In the genomic region with DNA sequence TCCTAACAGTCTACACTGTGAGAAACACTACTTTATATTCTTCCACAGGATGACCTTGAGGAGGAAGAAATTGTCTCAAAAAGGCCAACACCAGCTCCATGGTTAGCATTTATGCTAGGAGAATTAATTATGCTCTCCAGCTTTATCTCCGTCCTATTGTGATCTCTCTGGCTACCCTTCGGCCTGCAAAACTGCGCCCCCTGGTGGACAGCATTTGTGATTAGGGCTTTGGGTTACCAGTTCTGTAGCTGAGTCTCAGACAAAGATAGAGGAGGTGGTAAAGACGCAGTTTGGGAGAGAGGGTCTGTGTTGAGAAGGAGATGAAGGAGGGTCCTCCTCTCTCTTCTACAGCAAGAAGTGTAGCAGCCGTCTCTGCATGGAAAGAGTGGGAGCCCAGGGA, we compare ENCODE assay signal across 8 mouse cellular contexts. TPM values are rescaled to one million over a fixed set of nuclear protein-coding genes. Genes with fewer than 3 reads are reported as not detected.
DNase-seq lines count a peak whose midpoint lies in the region; ATAC-seq and TF ChIP-seq lines count a peak whose summit lies in the region.

No protein-coding gene starts in this region.

- H3K4me3 ChIP-seq in heart, embryonic 12.5 days: no peak overlapping the region
- no peak overlapping the region for H3K4me3 ChIP-seq in C2C12 (ENCODE audit: insufficient read depth, poor library complexity, severe bottlenecking)
- H3K4me3 ChIP-seq in forebrain, embryonic 12.5 days (replicated peaks): no peak overlapping the region
- H3K4me3 ChIP-seq in midbrain, embryonic 12.5 days: no peak overlapping the region
- H3K4me3 ChIP-seq in stomach, postnatal 0 days (ENCODE audit: low read depth, low read length): no peak overlapping the region

- DNase-seq in heart, adult 18-20 months: peak; percentile 68 to 89
- peak; percentile 79 to 88 for DNase-seq in adrenal gland, postnatal 36 days
- DNase-seq in kidney, postnatal 4 days: peak; percentile 90 to 91
- peak; percentile 81 for DNase-seq in stomach, postnatal 0 days (ENCODE audit: low spot score)

- no peaks in the 10 kb centered on the region for H3K79me3 ChIP-seq in C2C12 (ENCODE audit: low read depth)

- H3K27ac ChIP-seq in heart, embryonic 12.5 days (ENCODE audit: poor library complexity, severe bottlenecking): no peak overlapping the region
- no peak overlapping the region for H3K27ac ChIP-seq in forebrain, embryonic 12.5 days
- H3K27ac ChIP-seq in midbrain, embryonic 12.5 days (replicated peaks): no peak overlapping the region
- no peak overlapping the region for H3K27ac ChIP-seq in stomach, postnatal 0 days (replicated peaks)

- H3ac ChIP-seq in C2C12 (ENCODE audit: control insufficient read depth, insufficient read length, low read depth): no peak overlapping the region

- peak; percentile 39 for TF ChIP-seq CTCF in C2C12 (IDR thresholded peaks at IDR 0.05; ENCODE audit: control insufficient read depth, insufficient read depth, insufficient read length)
- TF ChIP-seq CTCF in stomach, postnatal 0 days (IDR thresholded peaks at IDR 0.05; ENCODE audit: low read depth): peak; percentile 94

- ATAC-seq in heart, embryonic 12.5 days (ENCODE audit: insufficient number of reproducible peaks, low FRiP score): no peak
- ATAC-seq in forebrain, embryonic 12.5 days (ENCODE audit: low FRiP score): 0 out of 2 replicates have a peak, but pooled peaks have one; percentile 19
- ATAC-seq in midbrain, embryonic 12.5 days (ENCODE audit: low FRiP score, low read depth): 0 out of 2 replicates have a peak, but pooled peaks have one; percentile 25
- no peak for ATAC-seq in stomach, postnatal 0 days (ENCODE audit: low FRiP score, low TSS enrichment)

- 15% methylated on average over 5 of the region's 5 CpGs for WGBS in heart, embryonic 12.5 days
- 9% methylated on average over 5 of the region's 5 CpGs for WGBS in forebrain, embryonic 12.5 days
- 8% methylated on average over 5 of the region's 5 CpGs for WGBS in midbrain, embryonic 12.5 days
- 13% methylated on average over 5 of the region's 5 CpGs for WGBS in stomach, postnatal 0 days

- H3K9me3 ChIP-seq in heart, embryonic 12.5 days (replicated peaks): no peaks in the 10 kb centered on the region
- no peaks in the 10 kb centered on the region for H3K9me3 ChIP-seq in forebrain, embryonic 12.5 days
- no peaks in the 10 kb centered on the region for H3K9me3 ChIP-seq in midbrain, embryonic 12.5 days
- no peaks in the 10 kb centered on the region for H3K9me3 ChIP-seq in stomach, postnatal 0 days (ENCODE audit: control insufficient read depth, low read length)

- no peaks in the 10 kb centered on the region for H3K79me2 ChIP-seq in C2C12 (ENCODE audit: control insufficient read depth, insufficient read depth)

- peaks cover 54% of the 10 kb centered on the region for H3K4me1 ChIP-seq in heart, embryonic 12.5 days (replicated peaks)
- H3K4me1 ChIP-seq in forebrain, embryonic 12.5 days: peaks cover 15% of the 10 kb centered on the region
- H3K4me1 ChIP-seq in midbrain, embryonic 12.5 days: peaks cover 16% of the 10 kb centered on the region
- peaks cover 11% of the 10 kb centered on the region for H3K4me1 ChIP-seq in stomach, postnatal 0 days (replicated peaks; ENCODE audit: control insufficient read depth, insufficient read depth)

- H3K4me2 ChIP-seq in heart, embryonic 12.5 days: no peak overlapping the region
- no peak overlapping the region for H3K4me2 ChIP-seq in forebrain, embryonic 12.5 days
- no peak overlapping the region for H3K4me2 ChIP-seq in midbrain, embryonic 12.5 days (replicated peaks)
- H3K4me2 ChIP-seq in stomach, postnatal 0 days (replicated peaks; ENCODE audit: low read depth): no peak overlapping the region

- H3K9ac ChIP-seq in heart, embryonic 12.5 days: no peak overlapping the region
- no peak overlapping the region for H3K9ac ChIP-seq in forebrain, embryonic 12.5 days
- no peak overlapping the region for H3K9ac ChIP-seq in midbrain, embryonic 12.5 days (replicated peaks)
- H3K9ac ChIP-seq in stomach, postnatal 0 days (ENCODE audit: low read length): no peak overlapping the region

- H3K27me3 ChIP-seq in heart, embryonic 12.5 days (replicated peaks): no peaks in the 10 kb centered on the region
- H3K27me3 ChIP-seq in C2C12 (ENCODE audit: control insufficient read depth, insufficient read depth, insufficient read length): no peaks in the 10 kb centered on the region
- H3K27me3 ChIP-seq in forebrain, embryonic 12.5 days: peaks cover 33% of the 10 kb centered on the region
- peaks cover 36% of the 10 kb centered on the region for H3K27me3 ChIP-seq in midbrain, embryonic 12.5 days
- no peaks in the 10 kb centered on the region for H3K27me3 ChIP-seq in stomach, postnatal 0 days (ENCODE audit: control insufficient read depth, insufficient read depth, low read length)

- no peak for TF ChIP-seq EP300 in stomach, postnatal 0 days (optimal IDR thresholded peaks at IDR 0.05)

- H3K36me3 ChIP-seq in heart, embryonic 12.5 days: no peaks in the 10 kb centered on the region
- H3K36me3 ChIP-seq in C2C12 (ENCODE audit: control insufficient read depth, insufficient read depth): no peaks in the 10 kb centered on the region
- no peaks in the 10 kb centered on the region for H3K36me3 ChIP-seq in forebrain, embryonic 12.5 days (replicated peaks)
- no peaks in the 10 kb centered on the region for H3K36me3 ChIP-seq in midbrain, embryonic 12.5 days
- H3K36me3 ChIP-seq in stomach, postnatal 0 days (ENCODE audit: control insufficient read depth, insufficient read depth, low read length): no peaks in the 10 kb centered on the region

TF ChIP-seq in C2C12, 6 proteins besides CTCF, POLR2A, EP300 and RAD21:
- TF ChIP-seq FOSL1 (IDR thresholded peaks at IDR 0.05; ENCODE audit: insufficient read depth, low read length, poor library complexity, severe bottlenecking): no peak
- no peak for TF ChIP-seq MYOD1 (IDR thresholded peaks at IDR 0.05; ENCODE audit: control insufficient read depth, insufficient read length, low read depth)
- no peak for TF ChIP-seq MYOG (IDR thresholded peaks at IDR 0.05; ENCODE audit: control insufficient read depth, extremely low read depth, insufficient read length)
- TF ChIP-seq USF1 (IDR thresholded peaks at IDR 0.05; ENCODE audit: low read depth): no peak
TF ChIP-seq in C2C12: peak in this region for 0.

RNA-seq across cellular contexts. Expression of gene Tnni1, which starts 10.6 kb away (rescaled TPM):
- total RNA-seq in heart, adult 18-20 months (2021): 1 to 10 TPM; 1.5 to 1.7 TPM
- 3,113 and 3,172 TPM in 2 replicates for polyA plus RNA-seq in heart, embryonic 12.5 days (2016; fragmentation: Nextera tagmentation; extraction: Ambion mirVana)
- polyA plus RNA-seq in C2C12 (2012; fragmentation: generic; extraction: Trizol): 44.6 TPM
- total RNA-seq in adrenal gland, postnatal 36 days (2021): under 1 TPM in 1 of 2 experiments, not detected in 1; 0.33 TPM
- polyA plus RNA-seq in forebrain, embryonic 12.5 days (2016; fragmentation: Nextera tagmentation; extraction: Ambion mirVana): 0.85 and 1.4 TPM in 2 replicates
- polyA plus RNA-seq in midbrain, embryonic 12.5 days (2016; fragmentation: Nextera tagmentation; extraction: Ambion mirVana): 1.0 and 2.2 TPM in 2 replicates
- 4.2 and 6.8 TPM in 2 replicates for polyA plus RNA-seq in stomach, postnatal 0 days (2015; fragmentation: Nextera tagmentation; extraction: Ambion mirVana)

RNA-seq across cellular contexts. Expression of gene Phlda3, which starts 23.9 kb away (rescaled TPM):
- total RNA-seq in heart, adult 18-20 months (2021): 10 to 100 TPM; 11.0 to 11.7 TPM
- 73.0 and 74.1 TPM in 2 replicates for polyA plus RNA-seq in heart, embryonic 12.5 days (2016; fragmentation: Nextera tagmentation; extraction: Ambion mirVana)
- 318 TPM for polyA plus RNA-seq in C2C12 (2012; fragmentation: generic; extraction: Trizol)
- 10 to 100 TPM; 45.8 to 51.9 TPM for total RNA-seq in adrenal gland, postnatal 36 days (2021)
- 14.8 and 16.9 TPM in 2 replicates for polyA plus RNA-seq in forebrain, embryonic 12.5 days (2016; fragmentation: Nextera tagmentation; extraction: Ambion mirVana)
- 15.7 and 21.8 TPM in 2 replicates for polyA plus RNA-seq in midbrain, embryonic 12.5 days (2016; fragmentation: Nextera tagmentation; extraction: Ambion mirVana)
- polyA plus RNA-seq in stomach, postnatal 0 days (2015; fragmentation: Nextera tagmentation; extraction: Ambion mirVana): 91.1 and 92.2 TPM in 2 replicates

RNA-seq across cellular contexts. Expression of gene Lad1, which starts 28.6 kb away (rescaled TPM):
- total RNA-seq in heart, adult 18-20 months (2021): 1 to 10 TPM; 5.9 to 8.3 TPM
- polyA plus RNA-seq in heart, embryonic 12.5 days (2016; fragmentation: Nextera tagmentation; extraction: Ambion mirVana): 3.0 and 3.3 TPM in 2 replicates
- polyA plus RNA-seq in C2C12 (2012; fragmentation: generic; extraction: Trizol): 0.48 TPM
- not detected for total RNA-seq in adrenal gland, postnatal 36 days (2021)
- polyA plus RNA-seq in forebrain, embryonic 12.5 days (2016; fragmentation: Nextera tagmentation; extraction: Ambion mirVana): 0.84 and 0.87 TPM in 2 replicates
- 0.20 and 0.32 TPM in 2 replicates for polyA plus RNA-seq in midbrain, embryonic 12.5 days (2016; fragmentation: Nextera tagmentation; extraction: Ambion mirVana)
- polyA plus RNA-seq in stomach, postnatal 0 days (2015; fragmentation: Nextera tagmentation; extraction: Ambion mirVana): 128 and 140 TPM in 2 replicates

RNA-seq across cellular contexts. Expression of gene Tnnt2, which starts 46.3 kb away (rescaled TPM):
- total RNA-seq in heart, adult 18-20 months (2021): over 10,000 TPM in 1 of 2 experiments, 1,000 to 10,000 TPM in 1; 9,387 to 10,464 TPM
- polyA plus RNA-seq in heart, embryonic 12.5 days (2016; fragmentation: Nextera tagmentation; extraction: Ambion mirVana): 5,319 and 5,490 TPM in 2 replicates
- 167 TPM for polyA plus RNA-seq in C2C12 (2012; fragmentation: generic; extraction: Trizol)
- total RNA-seq in adrenal gland, postnatal 36 days (2021): 1 to 10 TPM; 2.5 to 2.6 TPM
- 1.5 TPM in 2 replicates for polyA plus RNA-seq in forebrain, embryonic 12.5 days (2016; fragmentation: Nextera tagmentation; extraction: Ambion mirVana)
- 1.6 and 2.5 TPM in 2 replicates for polyA plus RNA-seq in midbrain, embryonic 12.5 days (2016; fragmentation: Nextera tagmentation; extraction: Ambion mirVana)
- polyA plus RNA-seq in stomach, postnatal 0 days (2015; fragmentation: Nextera tagmentation; extraction: Ambion mirVana): 36.4 and 39.9 TPM in 2 replicates

Comparison
In these comparisons a context has a peak if more than half of its experiments do, and no peak if none do; other contexts are left out.
1. ATAC-seq: peak in forebrain, embryonic 12.5 days (single experiment) and midbrain, embryonic 12.5 days (single experiment); none in heart, embryonic 12.5 days (single experiment) and stomach, postnatal 0 days (single experiment).
2. RNA of gene Tnni1, which starts 10.6 kb away (polyA plus RNA-seq): 3,113 to 3,172 TPM in heart, embryonic 12.5 days; 44.6 TPM in C2C12 (single experiment), 4.2 to 6.8 TPM in stomach, postnatal 0 days, 1.0 to 2.2 TPM in midbrain, embryonic 12.5 days and 0.85 to 1.4 TPM in forebrain, embryonic 12.5 days; every median in the first group is over 10 times any median in the second.
3. RNA of gene Lad1, which starts 28.6 kb away (polyA plus RNA-seq): 128 to 140 TPM in stomach, postnatal 0 days; 3.0 to 3.3 TPM in heart, embryonic 12.5 days, 0.84 to 0.87 TPM in forebrain, embryonic 12.5 days, 0.48 TPM in C2C12 (single experiment) and 0.20 to 0.32 TPM in midbrain, embryonic 12.5 days; every median in the first group is over 10 times any median in the second.
4. Peak in every context shown above with its lines, with median percentiles within 50 percentile points of each other: DNase-seq.